Mouse (Mus musculus) embryonic facial prominence, embryonic 14.5 days (tissue): ENCODE measurements around the gene Jdp2. TPM values are rescaled to one million over a fixed set of nuclear protein-coding genes. Genes with fewer than 3 reads are reported as not detected.
A peak's percentile ranks its signal among the peaks of the same experiment; 100 is the strongest.

Experiments
- ATAC-seq: fragments of 200-750 bp; cut with Nextera tagmentation; 2 replicates; pipeline ENCODE4 v1.8.0; 2017; ENCODE audit warnings: low read depth, moderate number of reproducible peaks, moderate TSS enrichment
- DNase-seq: peaks from one replicate; pipeline ENCODE4 v3.0.0-alpha.2; 2015; ENCODE audit warnings: low spot score
- H3K27ac ChIP-seq: fragments of 300-500 bp; sonication (generic); replicated peaks from 2 replicates; pipeline ENCODE4 v1.5.1; 2014; ENCODE audit warnings: low read depth, mild to moderate bottlenecking, low read length, moderate library complexity
- H3K27me3 ChIP-seq: fragments of 300-500 bp; sonication (generic); replicated peaks from 2 replicates; pipeline ENCODE4 v1.6.1; 2014; ENCODE audit warnings: low read length; ENCODE audit not compliant: control insufficient read depth, insufficient read depth
- H3K36me3 ChIP-seq: fragments of 300-500 bp; sonication (generic); 2 replicates; pipeline ENCODE4 v1.6.1; 2014; ENCODE audit warnings: low read length, mixed read lengths; ENCODE audit not compliant: control insufficient read depth, insufficient read depth
- H3K4me1 ChIP-seq: fragments of 300-500 bp; sonication (generic); 2 replicates; pipeline ENCODE4 v1.6.1; 2014; ENCODE audit warnings: antibody characterized with exemption, low read length; ENCODE audit not compliant: control insufficient read depth, insufficient read depth
- H3K4me2 ChIP-seq: fragments of 300-500 bp; sonication (generic); 2 replicates; pipeline ENCODE4 v1.6.1; 2014; ENCODE audit warnings: low read depth, mild to moderate bottlenecking, low read length, moderate library complexity, mixed read lengths
- H3K4me3 ChIP-seq: fragments of 300-500 bp; sonication (generic); 2 replicates; pipeline ENCODE4 v1.5.1; 2014; ENCODE audit warnings: low read depth, mild to moderate bottlenecking, low read length
- H3K9ac ChIP-seq: fragments of 300-500 bp; sonication (generic); 2 replicates; pipeline ENCODE4 v1.6.1; 2014; ENCODE audit warnings: low read depth, mild to moderate bottlenecking, low read length, moderate library complexity, mixed read lengths
- H3K9me3 ChIP-seq: fragments of 300-500 bp; sonication (generic); 2 replicates; pipeline ENCODE4 v1.6.1; 2016; ENCODE audit warnings: low read length; ENCODE audit not compliant: control insufficient read depth
- WGBS: fragments of 180-500 bp; shearing (Covaris S2); extraction: QIAGEN DNeasy Blood & Tissue Kit; methylation state at CpG from one replicate; pipeline ENCODE4 v1.1.7; 2014; 5-methylcytosine and 5-hydroxymethylcytosine counted together
- polyA plus RNA-seq: library from polyadenylated mRNA; unstranded; fragments of >200 nt; fragmentation: Nextera tagmentation; extraction: Ambion mirVana; gene quantifications from 2 replicates; pipeline ENCODE4 v1.2.1, GENCODE M21; 2014

Jdp2 gene
- polyA plus RNA-seq, 1 experiment from 2014 or later, result 2.4 TPM

GRCm38 (mm10) chr12:85604301-85604998 lies 5.6 kb downstream of the Jdp2 start:
- peak; percentile 56 for ATAC-seq
- WGBS, result 41% methylated on average over 9 of the region's 9 CpGs
- Histone ChIP-seq H3K4me2 (peak overlapping the region; percentile 21; the same call in 1 of the 2 replicates), H3K9ac (no peak overlapping the region), H3K9me3 (no peaks in the 10 kb centered on the region), H3K27me3 (no peaks in the 10 kb centered on the region), H3K4me3 (no peak overlapping the region), H3K27ac (no peak overlapping the region), H3K36me3 (peaks cover 13% of the 10 kb centered on the region; the same call in 1 of the 2 replicates), H3K4me1 (peaks cover 27% of the 10 kb centered on the region)
- peak; percentile 81 for DNase-seq

GRCm38 (mm10) chr12:85607519-85608449 lies 9.0 kb downstream of the Jdp2 start:
- no peak overlapping the region for H3K4me3 ChIP-seq
- DNase-seq (no peak), ATAC-seq (no peak)
- H3K36me3 ChIP-seq, result peaks cover 26% of the 10 kb centered on the region
- 82% methylated on average over 14 of the region's 14 CpGs for WGBS
- H3K4me1 ChIP-seq, result peaks cover 16% of the 10 kb centered on the region; the same call in 1 of the 2 replicates
- no peak overlapping the region for H3K27ac ChIP-seq
- no peaks in the 10 kb centered on the region for H3K9me3 ChIP-seq
- H3K27me3 ChIP-seq, result no peaks in the 10 kb centered on the region
- no peak overlapping the region for H3K4me2 ChIP-seq
- no peak overlapping the region for H3K9ac ChIP-seq

GRCm38 (mm10) chr12:85610167-85610566 lies 11.3 kb downstream of the Jdp2 start:
- no peak overlapping the region for H3K4me3 ChIP-seq
- H3K4me2 ChIP-seq, result no peak overlapping the region
- no peaks in the 10 kb centered on the region for H3K27me3 ChIP-seq
- no peak for DNase-seq
- no peaks in the 10 kb centered on the region for H3K4me1 ChIP-seq
- H3K27ac ChIP-seq, result no peak overlapping the region
- H3K9ac ChIP-seq, result no peak overlapping the region
- peaks cover 26% of the 10 kb centered on the region for H3K36me3 ChIP-seq
- ATAC-seq, result no peak
- 83% methylated on average over 9 of the region's 9 CpGs for WGBS
- H3K9me3 ChIP-seq, result no peaks in the 10 kb centered on the region

DNA sequence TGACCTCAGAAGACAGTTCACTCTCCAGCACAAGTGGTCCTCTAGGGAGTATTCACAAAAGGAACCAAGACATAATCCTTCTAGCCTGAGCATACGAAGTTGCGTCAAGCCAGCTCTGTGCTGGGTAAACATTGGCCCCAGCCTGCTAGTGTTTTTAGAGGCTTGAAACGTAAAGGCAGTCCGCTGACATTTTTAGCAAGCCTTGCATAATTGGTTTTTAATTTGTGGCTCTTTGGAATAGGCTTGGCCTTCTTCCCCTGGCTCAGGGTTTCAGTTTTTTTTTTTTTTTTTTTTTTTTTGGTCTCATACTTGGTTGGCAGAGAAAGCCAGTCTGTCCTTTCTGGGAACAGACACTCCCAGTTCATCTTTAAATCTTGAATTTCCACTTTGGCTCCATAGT lies 15.3 kb downstream of the Jdp2 start:
- WGBS, result 39% methylated on average over 4 of the region's 4 CpGs
- no peak overlapping the region for H3K27ac ChIP-seq

DNA sequence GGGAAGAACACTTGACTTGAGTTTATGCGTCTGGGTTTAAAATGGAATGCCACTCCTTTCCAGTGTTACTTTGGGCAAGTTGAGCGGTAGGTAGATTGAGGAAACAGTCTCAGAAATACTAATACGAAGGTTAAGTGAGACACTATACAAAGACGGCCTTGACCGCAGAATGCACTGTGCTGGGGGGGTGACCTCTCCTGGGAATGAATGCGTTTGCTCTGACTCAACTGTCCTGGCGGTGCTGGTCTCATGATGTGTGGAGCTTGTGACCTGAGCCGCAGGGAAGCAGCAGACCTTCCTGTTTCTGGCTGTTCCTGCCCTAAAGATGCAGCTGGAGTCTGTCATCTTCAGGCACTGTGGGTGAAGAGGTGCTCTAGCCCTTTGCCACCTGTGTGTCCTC lies 16.7 kb downstream of the Jdp2 start:
- DNase-seq (no peak), ATAC-seq (no peak)
- 80% methylated on average over 8 of the region's 8 CpGs for WGBS
- H3K4me1 ChIP-seq, result no peaks in the 10 kb centered on the region
- no peak overlapping the region for H3K27ac ChIP-seq
- no peak overlapping the region for H3K4me3 ChIP-seq
- no peaks in the 10 kb centered on the region for H3K27me3 ChIP-seq
- no peak overlapping the region for H3K9ac ChIP-seq
- no peaks in the 10 kb centered on the region for H3K9me3 ChIP-seq
- peaks cover 19% of the 10 kb centered on the region; the same call in 1 of the 2 replicates for H3K36me3 ChIP-seq
- H3K4me2 ChIP-seq, result no peak overlapping the region

More for the DNA sequence above, 15.3 kb downstream of the Jdp2 start:
- Histone ChIP-seq H3K27me3 (no peaks in the 10 kb centered on the region), H3K9ac (no peak overlapping the region), H3K4me1 (no peaks in the 10 kb centered on the region), H3K36me3 (peaks cover 24% of the 10 kb centered on the region), H3K4me3 (no peak overlapping the region), H3K9me3 (no peaks in the 10 kb centered on the region), H3K4me2 (no peak overlapping the region)
- no peak for DNase-seq
- ATAC-seq, result no peak

DNA sequence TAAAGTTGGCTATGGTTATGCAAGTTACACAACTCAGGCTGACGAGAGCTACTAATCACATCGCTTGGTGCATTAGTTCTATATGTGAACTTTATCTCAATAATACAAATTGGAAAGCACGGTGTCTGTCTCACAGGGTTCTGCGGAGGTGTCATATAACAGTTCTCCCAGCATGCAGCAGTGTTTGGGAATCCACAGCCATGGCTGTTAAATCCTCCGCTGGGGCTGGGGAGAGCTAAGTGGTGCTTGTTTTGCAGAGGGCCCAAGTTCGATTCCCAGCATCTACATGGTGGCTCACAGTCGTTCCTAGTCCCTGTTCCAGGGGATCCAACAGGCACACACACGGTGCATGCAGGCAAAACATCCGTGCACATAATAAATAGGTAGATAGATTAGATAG lies 19.1 kb downstream of the Jdp2 start:
- Histone ChIP-seq H3K36me3 (peaks cover 19% of the 10 kb centered on the region; the same call in 1 of the 2 replicates), H3K9me3 (no peaks in the 10 kb centered on the region), H3K9ac (no peak overlapping the region), H3K4me1 (no peaks in the 10 kb centered on the region), H3K4me2 (no peak overlapping the region), H3K4me3 (no peak overlapping the region), H3K27ac (no peak overlapping the region), H3K27me3 (no peaks in the 10 kb centered on the region)
- DNase-seq, result no peak
- WGBS, result 75% methylated on average over 9 of the region's 9 CpGs
- ATAC-seq, result no peak

- peaks cover 19% of the 10 kb centered on the region; the same call in 1 of the 2 replicates for H3K36me3 ChIP-seq
- no peak overlapping the region for H3K27ac ChIP-seq
- no peak for DNase-seq
- 80% methylated on average over 5 of the region's 5 CpGs for WGBS
- no peaks in the 10 kb centered on the region for H3K27me3 ChIP-seq
- H3K4me2 ChIP-seq, result no peak overlapping the region
- no peaks in the 10 kb centered on the region for H3K9me3 ChIP-seq
- no peaks in the 10 kb centered on the region for H3K4me1 ChIP-seq
- no peak for ATAC-seq
- H3K4me3 ChIP-seq, result no peak overlapping the region
- no peak overlapping the region for H3K9ac ChIP-seq
These were observed 19.6 kb downstream of the Jdp2 start for GRCm38 (mm10) chr12:85618430-85618829.

- no peak for ATAC-seq
- no peak overlapping the region for H3K4me2 ChIP-seq
- H3K36me3 ChIP-seq, result peaks cover 20% of the 10 kb centered on the region; the same call in 1 of the 2 replicates
- H3K4me3 ChIP-seq, result no peak overlapping the region
- whole genome bisulfite sequencing, result 65% methylated on average over 7 of the region's 7 CpGs
- no peak for DNase-seq
- H3K9ac ChIP-seq, result no peak overlapping the region
- 0 out of 2 replicates have a peak, but pooled peaks cover 3% of the 10 kb centered on the region for H3K4me1 ChIP-seq
- no peak overlapping the region for H3K27ac ChIP-seq
- no peaks in the 10 kb centered on the region for H3K9me3 ChIP-seq
- no peaks in the 10 kb centered on the region for H3K27me3 ChIP-seq
These were observed 20.6 kb downstream of the Jdp2 start for GRCm38 (mm10) chr12:85619283-85619897.
